8 mouse cellular contexts compared by ENCODE assay signal in the genomic region with DNA sequence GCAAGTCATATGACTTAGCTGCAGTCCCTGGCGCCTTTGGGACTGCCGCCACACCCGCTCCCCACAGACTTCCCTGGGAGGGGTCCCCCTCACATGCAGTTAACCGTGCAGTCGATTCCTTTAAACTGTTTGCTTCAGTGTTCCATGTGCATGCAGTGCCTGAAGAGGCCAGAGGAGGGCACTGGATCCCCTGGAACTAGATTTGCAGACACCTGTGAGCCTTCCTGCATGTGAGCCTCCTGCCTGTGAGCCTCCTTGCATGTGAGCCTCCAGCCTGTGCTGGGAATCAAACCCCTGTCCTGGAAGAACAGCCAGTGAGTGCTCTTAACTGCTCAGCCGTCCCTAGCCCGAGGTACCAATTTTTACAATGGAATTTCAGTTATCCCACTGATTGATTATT. TPM values are rescaled to one million over a fixed set of nuclear protein-coding genes. Genes with fewer than 3 reads are reported as not detected.
A peak's percentile ranks its signal among the peaks of the same experiment; 100 is the strongest.
DNase-seq lines count a peak whose midpoint lies in the region; ATAC-seq and TF ChIP-seq lines count a peak whose summit lies in the region.
"Had no signal": no experiment of that assay in that cellular context is flagged by ENCODE, and none has a peak within 500 bp of the region (broad histone marks: within the 10 kb centered on the region; RNA-seq: fewer than 3 reads in every experiment).

No protein-coding gene starts in this region.

- no peak for TF ChIP-seq EP300 in liver, embryonic 14.5 days (IDR thresholded peaks at IDR 0.05; ENCODE audit: low read depth)

- 88% methylated on average over 7 of the region's 7 CpGs for WGBS in kidney, embryonic 15.5 days
- WGBS in liver, embryonic 14.5 days (ENCODE audit: insufficient replicate concordance): 78% methylated on average over 7 of the region's 7 CpGs

- no peak overlapping the region for H3K4me2 ChIP-seq in kidney, embryonic 15.5 days
- no peak overlapping the region for H3K4me2 ChIP-seq in liver, embryonic 14.5 days (ENCODE audit: low read depth)
- H3K4me2 ChIP-seq: embryonic facial prominence, embryonic 12.5 days had no signal

- peaks cover 6% of the 10 kb centered on the region; the same call in 1 of the 2 replicates for H3K4me1 ChIP-seq in kidney, embryonic 15.5 days
- H3K4me1 ChIP-seq in liver, embryonic 14.5 days (replicated peaks; ENCODE audit: control insufficient read depth in 2 of 2, insufficient read depth in 2 of 2, low read length in 1 of 2): peaks cover under 1% of the 10 kb centered on the region in 2 experiments; a peak in 3 of 4 replicates

- peak; percentile 14 for DNase-seq in kidney, postnatal 14 days
- peak; percentile 29 for DNase-seq in CD4-positive helper T cell, adult 2 months (ENCODE audit: low read depth, low spot score)
- DNase-seq in ES-CJ7 (ENCODE audit: low read depth, low spot score): peak; percentile 40
- no peak for DNase-seq in liver, embryonic 14.5 days (ENCODE audit: low read depth in 3 of 3, low spot score in 3 of 3)
- DNase-seq in urinary bladder, postnatal 25 days (ENCODE audit: low spot score): no peak

- peaks cover 11% of the 10 kb centered on the region for H3K36me3 ChIP-seq in kidney, embryonic 15.5 days
- H3K36me3 ChIP-seq in liver, embryonic 14.5 days (replicated peaks; ENCODE audit: control insufficient read depth, insufficient read depth, low read depth): peaks cover 7% of the 10 kb centered on the region

- H3K27me3 ChIP-seq in kidney, embryonic 15.5 days: no peaks in the 10 kb centered on the region
- H3K27me3 ChIP-seq in liver, embryonic 14.5 days (ENCODE audit: control insufficient read depth, insufficient read depth, low read length): no peaks in the 10 kb centered on the region
- H3K27me3 ChIP-seq: embryonic facial prominence, embryonic 12.5 days had no signal

- peak; percentile 73 for TF ChIP-seq CTCF in liver, embryonic 14.5 days (IDR thresholded peaks at IDR 0.05; ENCODE audit: low read depth)

- no peaks in the 10 kb centered on the region for H3K9me3 ChIP-seq in kidney, embryonic 15.5 days (replicated peaks)
- no peaks in the 10 kb centered on the region for H3K9me3 ChIP-seq in liver, embryonic 14.5 days (ENCODE audit: control insufficient read depth, low read length)
- H3K9me3 ChIP-seq: embryonic facial prominence, embryonic 12.5 days had no signal

- ATAC-seq in kidney, embryonic 15.5 days (replicated peaks; ENCODE audit: low FRiP score): no peak
- peak; percentile 37; the same call in 1 of the 2 replicates for ATAC-seq in liver, embryonic 14.5 days (ENCODE audit: insufficient read depth)
- no peak for ATAC-seq in monocyte, adult 5-6 weeks (replicated peaks; ENCODE audit: insufficient number of reproducible peaks, low FRiP score, low TSS enrichment, poor library complexity, severe bottlenecking)

- no peak overlapping the region for H3K4me3 ChIP-seq in kidney, embryonic 15.5 days (replicated peaks)
- no peak overlapping the region for H3K4me3 ChIP-seq in liver, embryonic 14.5 days (ENCODE audit: insufficient read depth in 1 of 2, low read depth in 2 of 2, low read length in 2 of 2)
- H3K4me3 ChIP-seq: embryonic facial prominence, embryonic 12.5 days had no signal

- no peak overlapping the region for H3K27ac ChIP-seq in kidney, embryonic 15.5 days
- no peak overlapping the region for H3K27ac ChIP-seq in liver, embryonic 14.5 days
- H3K27ac ChIP-seq: embryonic facial prominence, embryonic 12.5 days had no signal

- no peak overlapping the region for H3K9ac ChIP-seq in kidney, embryonic 15.5 days
- no peak overlapping the region for H3K9ac ChIP-seq in liver, embryonic 14.5 days (replicated peaks)
- H3K9ac ChIP-seq: embryonic facial prominence, embryonic 12.5 days had no signal

RNA-seq across cellular contexts. Expression of a gene that starts 8.7 kb away (rescaled TPM):
- 0.38 TPM in 1 of 2 replicates, not detected in the other for polyA plus RNA-seq in kidney, embryonic 15.5 days (2015; fragmentation: Nextera tagmentation; extraction: Ambion mirVana)
- polyA plus RNA-seq in liver, embryonic 14.5 days (2012; rRNA removed): not detected in 2 replicates
- polyA plus RNA-seq in liver, embryonic 14.5 days (2014; fragmentation: Nextera tagmentation; extraction: Ambion mirVana): not detected in 2 replicates
- not detected in 3 replicates for total RNA-seq in monocyte, adult 5-6 weeks (2017)
- polyA plus RNA-seq: embryonic facial prominence, embryonic 12.5 days had no signal

RNA-seq across cellular contexts. Expression of a gene that starts 22.6 kb away (rescaled TPM):
- polyA plus RNA-seq in kidney, embryonic 15.5 days (2015; fragmentation: Nextera tagmentation; extraction: Ambion mirVana): 59.9 and 64.1 TPM in 2 replicates
- polyA plus RNA-seq in liver, embryonic 14.5 days (2012; rRNA removed): 34.5 and 48.1 TPM in 2 replicates
- 73.8 and 74.8 TPM in 2 replicates for polyA plus RNA-seq in liver, embryonic 14.5 days (2014; fragmentation: Nextera tagmentation; extraction: Ambion mirVana)
- total RNA-seq in monocyte, adult 5-6 weeks (2017): 35.1 to 55.6 TPM (median 38.7 TPM) in 3 replicates

RNA-seq across cellular contexts. Expression of a gene that starts 44.8 kb away (rescaled TPM):
- 47.6 and 68.2 TPM in 2 replicates for polyA plus RNA-seq in kidney, embryonic 15.5 days (2015; fragmentation: Nextera tagmentation; extraction: Ambion mirVana)
- polyA plus RNA-seq in liver, embryonic 14.5 days (2012; rRNA removed): 0.81 and 1.4 TPM in 2 replicates
- 1.0 and 1.2 TPM in 2 replicates for polyA plus RNA-seq in liver, embryonic 14.5 days (2014; fragmentation: Nextera tagmentation; extraction: Ambion mirVana)
- total RNA-seq in monocyte, adult 5-6 weeks (2017): not detected in 3 replicates

RNA-seq across cellular contexts. Expression of a gene that starts 47.0 kb away (rescaled TPM):
- polyA plus RNA-seq in kidney, embryonic 15.5 days (2015; fragmentation: Nextera tagmentation; extraction: Ambion mirVana): 7.3 and 8.0 TPM in 2 replicates
- polyA plus RNA-seq in liver, embryonic 14.5 days (2012; rRNA removed): 6.1 and 7.9 TPM in 2 replicates
- polyA plus RNA-seq in liver, embryonic 14.5 days (2014; fragmentation: Nextera tagmentation; extraction: Ambion mirVana): 1.9 and 2.6 TPM in 2 replicates
- 90.1 to 135 TPM (median 123 TPM) in 3 replicates for total RNA-seq in monocyte, adult 5-6 weeks (2017)

Comparison
In these comparisons a context has a peak if more than half of its experiments do, and no peak if none do; other contexts are left out.
1. DNase-seq: peak in kidney, postnatal 14 days (single experiment), CD4-positive helper T cell, adult 2 months (single experiment) and ES-CJ7 (single experiment); none in liver, embryonic 14.5 days (0 of 3) and urinary bladder, postnatal 25 days (single experiment).
2. RNA of a gene that starts 44.8 kb away (polyA plus RNA-seq): 47.6 to 68.2 TPM in kidney, embryonic 15.5 days; 0.81 to 1.4 TPM in liver, embryonic 14.5 days; every median in the first group is over 10 times any median in the second.